Mouse (Mus musculus): Measurements from ENCODE around the gene Exog.

Gene Exog

GRCm38 (mm10) chr9:119484868-119485267, 40.1 kb downstream of the Exog start:
- in situ Hi-C loops (cut with MboI; ENCODE audit: low pct_unique_long_range_greater_than_20kb in 1 of 2, low sequenced_read_pairs in 2 of 2, unreplicated experiment in 1 of 2): no loop called here

GRCm38 (mm10) chr9:119496354-119496753, 51.6 kb downstream of the Exog start:
- in situ Hi-C loops (cut with MboI; ENCODE audit: low pct_unique_long_range_greater_than_20kb in 1 of 2, low sequenced_read_pairs in 2 of 2, unreplicated experiment in 1 of 2): no loop called here

GRCm38 (mm10) chr9:119496960-119497359, 52.2 kb downstream of the Exog start:
- in situ Hi-C loops (cut with MboI; ENCODE audit: low pct_unique_long_range_greater_than_20kb in 1 of 2, low sequenced_read_pairs in 2 of 2, unreplicated experiment in 1 of 2): no loop called here

- in situ Hi-C loops (cut with MboI; ENCODE audit: low pct_unique_long_range_greater_than_20kb in 1 of 2, low sequenced_read_pairs in 2 of 2, unreplicated experiment in 1 of 2): no loop called here
These were observed 53.0 kb downstream of the Exog start for GRCm38 (mm10) chr9:119497546-119498246.

- in situ Hi-C loops (cut with MboI; ENCODE audit: low pct_unique_long_range_greater_than_20kb in 1 of 2, low sequenced_read_pairs in 2 of 2, unreplicated experiment in 1 of 2): no loop called here
These were observed 53.5 kb downstream of the Exog start for GRCm38 (mm10) chr9:119498247-119498607.

- in situ Hi-C loops (cut with MboI; ENCODE audit: low pct_unique_long_range_greater_than_20kb in 1 of 2, low sequenced_read_pairs in 2 of 2, unreplicated experiment in 1 of 2): no loop called here
These were observed 54.1 kb downstream of the Exog start for GRCm38 (mm10) chr9:119498885-119499284.

GRCm38 (mm10) chr9:119503613-119504012, 58.9 kb downstream of the Exog start:
- in situ Hi-C loops (cut with MboI; ENCODE audit: low pct_unique_long_range_greater_than_20kb in 1 of 2, low sequenced_read_pairs in 2 of 2, unreplicated experiment in 1 of 2): loop anchor here in 1 of 2 experiments (25.0 kb wide), 1 partner anchor 259 kb away; no protein-coding TSS in a partner anchor

- in situ Hi-C loops (cut with MboI; ENCODE audit: low pct_unique_long_range_greater_than_20kb in 1 of 2, low sequenced_read_pairs in 2 of 2, unreplicated experiment in 1 of 2): loop anchor here in 1 of 2 experiments (25.0 kb wide), 1 partner anchor 257 kb away; no protein-coding TSS in a partner anchor
These were observed 60.4 kb downstream of the Exog start for GRCm38 (mm10) chr9:119504981-119505658.

- in situ Hi-C loops (cut with MboI; ENCODE audit: low pct_unique_long_range_greater_than_20kb in 1 of 2, low sequenced_read_pairs in 2 of 2, unreplicated experiment in 1 of 2): loop anchor here in 1 of 2 experiments (25.0 kb wide), 1 partner anchor 251 kb away; no protein-coding TSS in a partner anchor
These were observed 66.2 kb downstream of the Exog start for GRCm38 (mm10) chr9:119510902-119511301.

- in situ Hi-C loops (cut with MboI; ENCODE audit: low pct_unique_long_range_greater_than_20kb in 1 of 2, low sequenced_read_pairs in 2 of 2, unreplicated experiment in 1 of 2): loop anchor here in 1 of 2 experiments (25.0 kb wide), 1 partner anchor 249 kb away; no protein-coding TSS in a partner anchor
These were observed 68.2 kb downstream of the Exog start for GRCm38 (mm10) chr9:119512993-119513392.

- in situ Hi-C loops (cut with MboI; ENCODE audit: low pct_unique_long_range_greater_than_20kb in 1 of 2, low sequenced_read_pairs in 2 of 2, unreplicated experiment in 1 of 2): loop anchor here in 1 of 2 experiments (25.0 kb wide), 1 partner anchor 248 kb away; no protein-coding TSS in a partner anchor
These were observed 69.1 kb downstream of the Exog start for GRCm38 (mm10) chr9:119513816-119514215.

GRCm38 (mm10) chr9:119514986-119515385, 70.2 kb downstream of the Exog start:
- in situ Hi-C loops (cut with MboI; ENCODE audit: low pct_unique_long_range_greater_than_20kb in 1 of 2, low sequenced_read_pairs in 2 of 2, unreplicated experiment in 1 of 2): loop anchor here in 1 of 2 experiments (25.0 kb wide), 1 partner anchor 247 kb away; no protein-coding TSS in a partner anchor
